Mouse (Mus musculus): ENCODE measurements around the gene Clstn1. TPM values are rescaled to one million over a fixed set of nuclear protein-coding genes. Genes with fewer than 3 reads are reported as not detected.

The Clstn1 gene
- polyA plus RNA-seq, 1 experiment from 2014 or later, result 36.1 TPM

DNA sequence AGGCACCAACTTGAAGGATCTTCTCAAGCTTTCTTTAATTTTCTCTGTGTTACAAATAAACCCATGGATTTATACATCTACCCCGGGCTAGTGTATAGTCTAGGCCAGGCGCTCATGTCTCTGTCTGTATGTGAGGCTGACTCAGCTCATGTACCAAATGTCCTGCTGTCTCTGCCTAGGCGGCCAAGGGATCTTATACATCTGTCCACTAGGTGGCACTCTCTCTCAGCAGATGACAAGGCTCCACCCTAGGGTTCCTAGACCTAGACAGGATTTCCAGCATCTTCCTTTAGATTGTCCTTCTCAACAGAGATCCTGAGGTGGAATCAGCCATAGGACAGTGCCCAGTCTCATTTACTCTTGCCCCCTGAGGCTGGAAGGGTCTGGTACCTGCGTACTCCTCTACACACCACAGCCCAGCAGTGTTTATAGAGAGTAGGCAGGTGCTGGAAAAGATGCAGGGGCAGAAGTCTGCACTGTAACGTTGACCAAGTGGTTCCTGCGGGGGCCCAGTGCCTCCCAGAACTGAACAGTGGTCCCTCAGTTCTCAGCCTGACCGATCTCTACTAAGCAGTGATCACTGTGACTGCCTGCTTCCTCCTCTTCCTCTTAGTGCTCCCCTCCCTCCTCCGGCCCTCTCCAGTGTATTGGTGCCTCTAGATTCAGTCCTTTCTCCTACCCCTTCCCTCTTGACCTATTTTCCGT is 36.9 kb upstream of the Clstn1 start:
- Histone ChIP-seq H3K36me3 (ENCODE audit: control insufficient read depth, insufficient read depth, low read length) (peaks cover 23% of the 10 kb centered on the region), H3K27ac (ENCODE audit: low read depth, low read length) (no peak overlapping the region), H3K4me2 (ENCODE audit: low read length) (no peak overlapping the region), H3K4me3 (ENCODE audit: low read depth, low read length) (no peak overlapping the region), H3K9ac (ENCODE audit: low read length) (no peak overlapping the region), H3K4me1 (ENCODE audit: control insufficient read depth, insufficient read depth, low read length) (no peaks in the 10 kb centered on the region), H3K27me3 (replicated peaks; ENCODE audit: control insufficient read depth, insufficient read depth, low read length) (no peaks in the 10 kb centered on the region), H3K9me3 (replicated peaks; ENCODE audit: control insufficient read depth, low read length) (no peaks in the 10 kb centered on the region)
- DNase-seq (ENCODE audit: low spot score) (peak; percentile 93), ATAC-seq (peak; percentile 94)
- 67% methylated on average over 9 of the region's 9 CpGs for WGBS

GRCm38 (mm10) chr4:149550866-149551265 is 35.4 kb upstream of the Clstn1 start:
- no peak overlapping the region for H3K4me3 ChIP-seq (ENCODE audit: low read depth, low read length)
- ATAC-seq (no peak), DNase-seq (ENCODE audit: low spot score) (no peak)
- H3K9me3 ChIP-seq (replicated peaks; ENCODE audit: control insufficient read depth, low read length), result no peaks in the 10 kb centered on the region
- WGBS, result 81% methylated on average over 5 of the region's 5 CpGs
- no peak overlapping the region for H3K4me2 ChIP-seq (ENCODE audit: low read length)
- H3K27me3 ChIP-seq (replicated peaks; ENCODE audit: control insufficient read depth, insufficient read depth, low read length), result no peaks in the 10 kb centered on the region
- H3K27ac ChIP-seq (ENCODE audit: low read depth, low read length), result no peak overlapping the region
- peaks cover 18% of the 10 kb centered on the region for H3K36me3 ChIP-seq (ENCODE audit: control insufficient read depth, insufficient read depth, low read length)
- H3K4me1 ChIP-seq (ENCODE audit: control insufficient read depth, insufficient read depth, low read length), result no peaks in the 10 kb centered on the region
- H3K9ac ChIP-seq (ENCODE audit: low read length), result no peak overlapping the region

- Histone ChIP-seq H3K36me3 (ENCODE audit: control insufficient read depth, insufficient read depth, low read length) (peaks cover 10% of the 10 kb centered on the region), H3K27me3 (replicated peaks; ENCODE audit: control insufficient read depth, insufficient read depth, low read length) (no peaks in the 10 kb centered on the region), H3K9me3 (replicated peaks; ENCODE audit: control insufficient read depth, low read length) (no peaks in the 10 kb centered on the region), H3K9ac (ENCODE audit: low read length) (no peak overlapping the region), H3K4me1 (ENCODE audit: control insufficient read depth, insufficient read depth, low read length) (no peaks in the 10 kb centered on the region), H3K4me2 (ENCODE audit: low read length) (no peak overlapping the region), H3K4me3 (ENCODE audit: low read depth, low read length) (no peak overlapping the region), H3K27ac (ENCODE audit: low read depth, low read length) (no peak overlapping the region)
- DNase-seq (ENCODE audit: low spot score), result no peak
- WGBS, result 89% methylated on average over 5 of the region's 5 CpGs
- ATAC-seq, result no peak
Measured at GRCm38 (mm10) chr4:149551696-149552095, 34.6 kb upstream of the Clstn1 start.

GRCm38 (mm10) chr4:149553834-149554233 is 32.4 kb upstream of the Clstn1 start:
- H3K4me2 ChIP-seq (ENCODE audit: low read length), result no peak overlapping the region
- no peak for DNase-seq (ENCODE audit: low spot score)
- no peak overlapping the region for H3K9ac ChIP-seq (ENCODE audit: low read length)
- no peaks in the 10 kb centered on the region for H3K4me1 ChIP-seq (ENCODE audit: control insufficient read depth, insufficient read depth, low read length)
- H3K27me3 ChIP-seq (replicated peaks; ENCODE audit: control insufficient read depth, insufficient read depth, low read length), result no peaks in the 10 kb centered on the region
- no peak for ATAC-seq
- WGBS, result 85% methylated on average over 7 of the region's 7 CpGs
- H3K9me3 ChIP-seq (replicated peaks; ENCODE audit: control insufficient read depth, low read length), result no peaks in the 10 kb centered on the region
- H3K4me3 ChIP-seq (ENCODE audit: low read depth, low read length), result no peak overlapping the region
- H3K27ac ChIP-seq (ENCODE audit: low read depth, low read length), result no peak overlapping the region
- H3K36me3 ChIP-seq (ENCODE audit: control insufficient read depth, insufficient read depth, low read length), result peaks cover 5% of the 10 kb centered on the region

DNA sequence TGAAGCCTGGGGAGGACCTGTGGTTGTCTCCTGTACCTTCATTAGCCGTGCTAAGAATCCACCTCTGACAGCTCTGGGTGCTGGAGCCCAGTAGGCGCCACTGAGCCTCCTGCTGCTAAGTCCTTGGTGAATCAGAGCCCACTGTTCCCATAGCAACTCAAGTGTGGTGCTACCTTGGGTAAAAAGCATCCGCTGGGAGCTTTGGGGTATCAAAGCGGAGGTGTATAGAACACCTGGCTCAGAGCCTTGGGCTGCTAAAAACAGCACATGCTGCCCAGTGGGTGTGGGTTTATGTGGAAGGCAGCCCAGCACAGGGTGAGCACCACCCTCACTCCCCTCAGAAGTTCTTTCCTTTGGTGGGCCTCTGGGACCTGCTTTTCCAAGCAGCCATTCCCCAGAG is 30.2 kb upstream of the Clstn1 start:
- 85% methylated on average over 4 of the region's 4 CpGs for WGBS
- H3K27me3 ChIP-seq (replicated peaks; ENCODE audit: control insufficient read depth, insufficient read depth, low read length), result no peaks in the 10 kb centered on the region
- no peak overlapping the region for H3K4me2 ChIP-seq (ENCODE audit: low read length)

DNA sequence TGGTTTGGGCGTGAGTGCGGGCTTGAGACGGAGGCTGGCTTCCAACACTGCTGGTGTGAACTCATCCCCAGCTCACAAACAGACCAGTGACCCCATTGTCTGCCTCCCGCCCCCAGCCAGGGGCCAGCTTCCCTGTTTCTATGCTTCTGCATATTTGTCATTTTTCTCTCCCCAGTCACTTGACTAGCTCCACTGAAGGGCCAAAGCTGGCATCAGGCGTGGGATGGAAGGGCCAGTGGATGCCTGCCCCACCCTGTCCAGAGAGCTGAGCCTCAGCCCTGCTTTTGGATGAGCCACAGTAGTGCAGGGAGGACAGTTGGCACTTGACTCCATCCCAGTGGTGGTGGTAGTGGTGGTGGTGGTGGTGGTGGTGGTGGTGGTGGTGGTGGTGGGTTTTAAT is 28.4 kb upstream of the Clstn1 start:
- Histone ChIP-seq H3K9me3 (replicated peaks; ENCODE audit: control insufficient read depth, low read length) (no peaks in the 10 kb centered on the region), H3K27ac (ENCODE audit: low read depth, low read length) (no peak overlapping the region), H3K9ac (ENCODE audit: low read length) (no peak overlapping the region), H3K36me3 (ENCODE audit: control insufficient read depth, insufficient read depth, low read length) (peaks cover 14% of the 10 kb centered on the region; the same call in 1 of the 2 replicates), H3K4me2 (ENCODE audit: low read length) (no peak overlapping the region), H3K4me3 (ENCODE audit: low read depth, low read length) (no peak overlapping the region), H3K27me3 (replicated peaks; ENCODE audit: control insufficient read depth, insufficient read depth, low read length) (no peaks in the 10 kb centered on the region), H3K4me1 (ENCODE audit: control insufficient read depth, insufficient read depth, low read length) (peaks cover 12% of the 10 kb centered on the region; the same call in 1 of the 2 replicates)
- 91% methylated on average over 5 of the region's 5 CpGs for WGBS
- no peak for DNase-seq (ENCODE audit: low spot score)
- ATAC-seq, result no peak

More for the DNA sequence above, 30.2 kb upstream of the Clstn1 start:
- Histone ChIP-seq H3K27ac (ENCODE audit: low read depth, low read length) (no peak overlapping the region), H3K4me3 (ENCODE audit: low read depth, low read length) (no peak overlapping the region), H3K9ac (ENCODE audit: low read length) (no peak overlapping the region), H3K4me1 (ENCODE audit: control insufficient read depth, insufficient read depth, low read length) (no peaks in the 10 kb centered on the region), H3K36me3 (ENCODE audit: control insufficient read depth, insufficient read depth, low read length) (peaks cover 14% of the 10 kb centered on the region; the same call in 1 of the 2 replicates), H3K9me3 (replicated peaks; ENCODE audit: control insufficient read depth, low read length) (no peaks in the 10 kb centered on the region)
- DNase-seq (ENCODE audit: low spot score) (no peak), ATAC-seq (no peak)

DNA sequence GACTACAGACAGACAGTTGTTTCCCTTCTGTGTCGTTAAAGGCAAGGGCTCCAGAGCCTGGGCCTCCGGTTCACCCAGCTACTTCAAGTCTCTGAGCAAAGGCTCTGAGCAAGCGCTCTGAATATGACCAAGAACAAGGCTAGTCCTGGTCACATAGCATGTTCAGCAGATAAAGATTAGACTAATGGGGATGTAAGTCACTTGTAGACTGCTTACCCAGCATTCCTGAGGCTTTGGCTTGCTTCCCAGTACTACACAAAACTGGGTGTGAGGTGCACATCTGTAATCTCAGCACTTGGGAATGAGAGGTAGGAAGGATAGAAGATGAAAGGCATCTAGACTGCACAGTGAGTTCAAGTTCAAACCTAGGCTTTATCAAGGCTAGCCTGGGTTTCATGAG is 27.9 kb upstream of the Clstn1 start:
- Histone ChIP-seq H3K9me3 (replicated peaks; ENCODE audit: control insufficient read depth, low read length) (no peaks in the 10 kb centered on the region), H3K27me3 (replicated peaks; ENCODE audit: control insufficient read depth, insufficient read depth, low read length) (no peaks in the 10 kb centered on the region), H3K4me3 (ENCODE audit: low read depth, low read length) (no peak overlapping the region), H3K4me1 (ENCODE audit: control insufficient read depth, insufficient read depth, low read length) (peaks cover 12% of the 10 kb centered on the region; the same call in 1 of the 2 replicates), H3K9ac (ENCODE audit: low read length) (no peak overlapping the region), H3K27ac (ENCODE audit: low read depth, low read length) (no peak overlapping the region), H3K4me2 (ENCODE audit: low read length) (no peak overlapping the region), H3K36me3 (ENCODE audit: control insufficient read depth, insufficient read depth, low read length) (peaks cover 14% of the 10 kb centered on the region; the same call in 1 of the 2 replicates)
- DNase-seq (ENCODE audit: low spot score), result no peak
- 75% methylated on average over 3 of the region's 3 CpGs for WGBS
- no peak for ATAC-seq

DNA sequence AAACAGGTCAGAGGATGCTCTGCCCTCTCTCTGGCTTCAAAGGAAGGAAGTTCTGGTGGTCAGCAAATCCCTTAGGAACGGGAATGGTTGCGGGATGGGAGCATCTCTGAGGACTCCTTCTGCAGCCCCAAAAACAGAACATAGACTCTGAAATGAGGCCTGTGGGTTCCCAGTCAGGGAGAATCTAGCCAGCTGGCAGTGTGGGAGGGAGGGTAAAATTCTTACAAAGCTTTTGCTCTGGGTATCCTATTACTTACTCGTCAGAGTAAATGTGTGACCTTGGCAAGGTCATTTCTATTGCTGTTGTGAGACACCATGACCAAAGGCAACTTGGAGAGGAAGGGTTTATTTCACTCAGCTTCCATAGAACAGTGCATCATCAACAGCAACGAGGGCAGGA is 24.9 kb upstream of the Clstn1 start:
- WGBS, result 88% methylated on average over 4 of the region's 4 CpGs
- H3K4me1 ChIP-seq (ENCODE audit: control insufficient read depth, insufficient read depth, low read length), result peaks cover 19% of the 10 kb centered on the region
- H3K36me3 ChIP-seq (ENCODE audit: control insufficient read depth, insufficient read depth, low read length), result peaks cover 20% of the 10 kb centered on the region; the same call in 1 of the 2 replicates
- H3K27me3 ChIP-seq (replicated peaks; ENCODE audit: control insufficient read depth, insufficient read depth, low read length), result no peaks in the 10 kb centered on the region
- no peak overlapping the region for H3K4me2 ChIP-seq (ENCODE audit: low read length)
- no peak overlapping the region for H3K4me3 ChIP-seq (ENCODE audit: low read depth, low read length)
- H3K9ac ChIP-seq (ENCODE audit: low read length), result no peak overlapping the region
- peak overlapping the region; percentile 91; the same call in 1 of the 2 replicates for H3K27ac ChIP-seq (ENCODE audit: low read depth, low read length)
- ATAC-seq (no peak), DNase-seq (ENCODE audit: low spot score) (no peak)
- H3K9me3 ChIP-seq (replicated peaks; ENCODE audit: control insufficient read depth, low read length), result no peaks in the 10 kb centered on the region
